Mouse (Mus musculus) spleen, adult 2 months (tissue): Measurements from ENCODE around the gene Nav2.

Source experiments
- CTCF ChIP-seq: fragments of 200-500 bp; IDR thresholded peaks from 2 replicates; pipeline ENCODE4 v1.5.1; 2011; ENCODE audit warnings: mild to moderate bottlenecking, inconsistent platforms; ENCODE audit not compliant: insufficient read depth, insufficient read length, insufficient replicate concordance; ENCODE audit errors: extremely low read depth
- POLR2A ChIP-seq: fragments of 200-500 bp; IDR thresholded peaks from 2 replicates; pipeline ENCODE4 v1.6.1; 2011; ENCODE audit warnings: low read depth, low read length, inconsistent platforms

GRCm38 (mm10) chr7:49249996-49250395 is 341.5 kb downstream of the Nav2 start:
- TF ChIP-seq POLR2A, result no peak
- peak; percentile 57; the same call in 1 of the 2 replicates for TF ChIP-seq CTCF
